Mouse (Mus musculus) left cerebral cortex, postnatal 10 days (tissue): ENCODE data around the gene C1ql4. TPM values are rescaled to one million over a fixed set of nuclear protein-coding genes. Genes with fewer than 3 reads are reported as not detected.

Experiments
- DNase-seq, 2 experiments: peaks; one replicate each; pipeline ENCODE4 v3.0.0; 2021 to 2022; ENCODE audit warnings: low spot score in 2 of 2, mixed read lengths in 1 of 2; ENCODE audit errors: extremely low spot score in 1 of 2
- intact Hi-C: fragments of 180-260 bp; cut with DNase I; formaldehyde crosslinking; loops from one replicate; pipeline ENCODE4 v1.15.1; 2025
- total RNA-seq, 2 experiments: library from RNA; stranded (reverse); gene quantifications; 2 replicates each; pipeline ENCODE4 v1.2.3; 2021

C1ql4 gene
- total RNA-seq, result not detected

DNA sequence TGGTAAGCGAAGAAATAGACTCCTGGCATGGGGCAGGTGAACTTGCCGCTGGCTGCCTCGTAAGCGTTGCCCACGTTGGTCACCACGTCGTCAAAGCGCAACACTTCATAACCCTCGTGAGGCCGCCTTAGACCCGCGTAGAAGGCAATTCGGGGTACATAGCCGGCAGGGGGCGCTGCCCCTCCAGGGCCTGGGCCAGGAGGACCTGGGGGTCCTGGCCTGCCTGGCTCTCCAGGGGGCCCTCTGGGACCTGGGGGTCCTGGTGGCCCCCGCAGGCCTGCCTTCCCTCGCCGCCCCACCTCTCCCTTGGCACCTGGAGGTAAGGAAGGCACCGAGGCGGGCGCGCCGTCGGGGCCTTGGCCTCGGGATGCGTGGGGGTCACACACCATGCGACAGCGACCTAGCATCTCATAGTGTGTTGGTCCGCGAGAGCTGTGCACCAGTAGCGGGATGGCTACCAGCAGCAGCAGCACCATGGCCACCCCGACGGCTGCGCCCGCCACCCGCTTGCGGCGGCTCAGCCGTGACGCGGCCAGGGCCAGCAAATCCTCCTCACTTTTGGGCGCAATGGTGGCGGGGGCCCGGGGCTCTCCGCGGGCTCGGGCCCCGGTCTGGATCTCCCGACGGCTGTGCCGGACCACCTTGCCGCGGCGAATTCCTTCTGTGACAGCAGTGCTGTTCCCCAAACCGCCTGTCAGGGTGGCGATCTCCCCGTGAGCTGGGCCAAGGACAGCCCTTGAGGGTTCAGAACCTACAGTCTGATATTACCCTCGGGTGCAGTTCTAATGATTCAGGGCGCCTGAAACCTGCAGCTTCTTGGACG is at the start of gene C1ql4:
C1ql4 (minus strand) TSS at position 565 of the 823 bp plus-strand sequence.
- no peak for DNase-seq
- intact Hi-C loops, result loop anchor here (5.0 kb wide), 1 partner anchor 110 kb away; no protein-coding TSS in a partner anchor

DNA sequence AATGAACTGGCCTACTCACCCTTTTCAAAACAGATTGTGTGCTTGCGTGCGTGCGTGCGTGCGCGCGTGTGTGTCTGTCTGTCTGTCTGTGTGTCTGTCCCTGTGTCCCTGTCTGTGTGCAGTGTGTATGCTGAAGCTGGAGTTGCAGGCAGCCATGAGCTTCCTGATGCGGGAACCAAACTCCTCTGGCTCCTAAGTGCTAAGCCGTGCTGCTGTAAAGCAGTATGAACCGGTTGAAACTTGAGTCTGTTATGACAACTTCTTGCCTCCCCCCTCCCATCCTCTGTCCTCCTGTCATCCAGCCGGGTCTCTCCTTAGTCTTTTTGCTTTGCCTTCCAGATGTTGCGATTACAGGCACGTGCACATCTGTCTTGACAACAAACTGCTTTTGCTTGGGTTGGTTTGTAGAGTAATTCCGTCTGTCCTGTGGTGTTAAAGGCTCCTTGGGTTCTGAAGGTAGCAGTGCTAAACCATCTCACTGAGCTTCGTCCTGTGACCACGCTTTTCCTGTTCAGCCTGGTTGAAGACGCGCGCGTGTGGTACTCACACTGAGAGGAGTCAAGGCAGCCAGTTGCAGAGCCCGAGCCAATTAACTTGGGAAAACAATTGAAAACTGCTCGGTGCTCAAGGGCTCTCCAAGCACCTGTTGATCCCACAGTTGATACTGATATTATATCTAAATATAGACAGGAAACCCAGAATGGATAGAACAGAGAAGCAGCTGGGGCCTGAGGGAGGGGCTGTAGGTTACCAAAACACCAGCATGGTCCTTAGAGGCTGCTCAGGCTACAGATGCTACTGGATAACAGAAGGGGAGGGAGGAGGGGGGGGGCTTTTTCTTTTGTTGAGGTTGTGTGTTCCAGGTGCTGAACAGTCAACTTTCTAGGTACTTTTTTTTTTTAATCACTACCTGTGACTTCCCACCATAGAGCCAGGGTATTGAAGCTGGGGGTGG is 42.6 kb upstream of the C1ql4 start:
- intact Hi-C loops, result no loop called here
- DNase-seq, result no peak

DNA sequence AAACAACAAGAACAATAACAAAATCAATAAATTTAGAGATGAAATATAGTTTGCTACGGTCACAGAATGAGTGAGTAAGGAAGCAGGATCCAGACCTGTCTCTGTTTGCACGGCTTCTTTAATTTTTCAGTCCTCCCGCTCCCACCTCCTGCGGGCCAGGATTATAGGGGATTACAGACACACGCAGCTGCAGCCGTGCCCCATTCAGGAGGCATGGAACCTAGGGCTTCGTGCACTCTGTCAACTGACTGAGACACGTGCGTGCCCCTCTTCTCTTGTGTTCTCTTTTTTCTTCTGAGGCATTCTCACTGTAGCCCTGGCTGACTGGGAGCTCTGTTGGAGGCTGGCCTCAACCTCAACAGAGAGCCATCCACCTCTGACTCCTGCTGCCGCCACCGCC is 41.8 kb upstream of the C1ql4 start:
- intact Hi-C loops, result no loop called here
- no peak for DNase-seq

DNA sequence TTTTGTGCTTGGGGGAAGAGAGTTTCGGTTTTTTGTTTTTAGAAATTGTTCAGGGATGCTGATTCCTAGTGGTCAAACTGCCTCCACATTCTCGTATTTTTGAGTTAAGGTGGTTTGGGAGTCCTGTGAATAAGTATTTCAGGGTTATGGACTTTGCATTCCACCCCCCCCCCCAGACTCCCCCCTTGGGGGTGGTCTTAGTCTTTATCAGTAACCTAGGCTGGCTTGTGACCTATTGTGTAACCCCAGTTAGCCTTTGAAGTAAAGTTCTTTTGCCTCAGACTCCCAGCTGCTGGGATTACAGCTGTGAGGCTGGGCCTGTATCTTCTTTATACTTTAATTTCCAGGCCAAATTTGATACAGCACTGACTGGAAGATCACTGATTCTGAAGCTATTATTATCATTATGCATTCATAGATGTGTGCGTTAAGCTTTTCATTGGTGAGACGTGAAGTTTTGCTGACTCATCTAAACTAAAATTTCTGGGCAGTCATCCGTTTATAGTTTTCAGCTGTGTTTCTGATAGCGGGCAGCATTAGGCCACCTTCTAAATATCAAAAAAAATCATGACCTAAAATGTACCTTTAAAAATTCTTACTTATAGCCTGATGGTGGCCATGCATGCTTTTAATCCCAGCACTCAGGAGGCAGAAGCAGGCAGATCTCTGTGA is 40.4 kb upstream of the C1ql4 start:
- intact Hi-C loops, result no loop called here
- DNase-seq, result no peak

DNA sequence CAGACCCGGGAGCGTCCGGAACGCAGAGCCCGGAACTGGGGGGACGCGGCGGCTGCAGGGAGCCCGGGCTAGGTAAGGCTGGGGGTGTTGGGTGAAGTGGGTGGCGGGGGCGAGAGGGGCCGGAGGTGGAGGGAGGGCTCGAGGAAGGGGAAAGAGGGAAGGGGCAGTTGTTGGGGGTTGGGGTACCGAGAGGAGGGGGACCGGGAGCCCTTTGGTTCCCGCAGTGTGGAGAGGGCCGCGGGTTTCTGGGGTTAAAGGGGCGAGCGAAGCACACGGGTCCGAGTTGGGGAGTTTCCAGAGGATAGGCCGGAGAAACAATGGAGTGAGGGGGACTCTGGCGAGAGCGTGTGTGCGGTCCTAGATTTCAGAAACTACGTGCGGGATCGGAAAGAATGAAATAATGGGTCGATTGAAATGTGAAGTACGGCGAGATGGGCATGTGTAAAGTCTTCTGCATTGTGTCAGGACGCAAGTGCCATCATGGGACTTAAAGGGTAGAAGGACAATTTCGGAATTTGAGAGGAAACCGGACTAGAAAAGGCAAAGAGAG is 39.3 kb upstream of the C1ql4 start:
- DNase-seq, result no peak
- intact Hi-C loops, result no loop called here

DNA sequence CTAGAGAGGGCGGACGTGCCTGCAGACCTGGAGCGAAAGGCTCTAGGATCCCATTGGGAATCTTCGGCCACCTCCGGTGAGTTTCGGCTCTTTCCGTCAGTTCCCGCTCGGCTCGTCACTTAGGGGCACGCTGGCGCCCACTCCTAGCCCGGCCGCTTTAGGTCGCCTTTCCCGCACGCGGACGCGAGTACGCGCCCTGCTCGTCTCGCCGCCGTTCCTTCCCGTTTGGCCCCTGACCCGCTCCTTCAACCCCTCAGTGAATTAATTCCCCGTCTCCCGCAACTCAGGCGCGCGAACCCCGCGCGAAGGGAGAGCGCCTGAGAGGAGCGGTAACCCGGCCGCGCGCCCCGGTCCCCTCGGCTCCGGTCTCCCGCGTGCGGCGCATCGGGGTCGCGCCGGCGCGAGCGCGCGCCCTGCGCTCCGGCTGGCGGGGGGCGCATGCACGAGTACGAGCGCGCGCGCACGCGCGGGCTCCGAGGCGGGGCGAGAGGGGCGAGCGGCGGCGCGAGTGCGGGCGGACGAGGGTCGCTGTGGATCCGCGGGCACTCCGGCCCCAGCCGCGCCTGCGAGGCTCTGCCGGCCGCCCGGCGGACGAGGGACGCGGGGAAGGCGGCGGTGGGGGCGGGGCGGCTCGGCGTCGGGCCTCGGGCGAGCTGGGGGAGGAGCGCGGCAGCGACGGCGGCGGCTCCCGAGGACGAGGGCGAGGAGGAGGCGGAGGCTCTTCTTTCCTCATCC is 38.6 kb upstream of the C1ql4 start:
- intact Hi-C loops, result no loop called here
- peak; percentile 83 to 90 for DNase-seq

DNA sequence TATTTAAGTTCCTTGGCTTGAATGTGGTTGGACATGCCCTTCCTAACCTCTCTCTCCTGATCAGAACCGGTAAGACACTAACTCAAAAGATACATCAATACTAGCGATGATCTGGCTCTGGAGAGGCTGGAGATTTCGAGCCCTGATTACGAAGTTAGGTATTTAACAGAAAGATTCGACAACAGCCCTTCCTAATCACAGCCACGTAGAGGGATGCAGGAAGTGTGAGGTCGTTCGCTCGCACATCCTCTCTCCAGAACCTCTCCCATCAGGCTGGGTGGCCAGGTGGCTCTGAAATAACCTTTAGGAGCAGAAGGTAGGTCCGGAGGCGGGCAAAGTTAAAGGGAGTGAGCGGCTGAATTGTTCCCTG is 38.1 kb upstream of the C1ql4 start, which contains the start of gene Spats2:
Spats2 (plus strand) TSS at position 206 of the 370 bp plus-strand sequence.
- DNase-seq, result no peak
- intact Hi-C loops, result no loop called here

DNA sequence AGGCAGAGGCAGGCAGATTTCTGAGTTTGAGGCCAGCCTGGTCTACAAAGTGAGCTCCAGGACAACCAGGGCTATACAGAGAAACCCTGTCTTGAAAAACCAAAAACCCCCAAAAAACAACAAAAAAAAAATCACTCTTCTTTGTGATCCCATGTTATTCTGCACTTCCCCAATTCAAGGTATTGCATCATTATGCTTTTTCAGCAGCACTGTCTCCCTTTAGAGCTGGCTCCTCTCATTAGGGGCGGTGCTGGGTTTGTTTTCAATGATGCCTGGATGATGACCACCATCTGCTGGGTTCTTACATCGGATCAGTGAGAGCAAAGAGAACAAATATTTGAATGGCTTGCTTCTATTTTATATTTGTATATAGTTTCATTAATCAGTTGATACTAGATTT is 35.0 kb upstream of the C1ql4 start:
- DNase-seq, result no peak
- intact Hi-C loops, result no loop called here

DNA sequence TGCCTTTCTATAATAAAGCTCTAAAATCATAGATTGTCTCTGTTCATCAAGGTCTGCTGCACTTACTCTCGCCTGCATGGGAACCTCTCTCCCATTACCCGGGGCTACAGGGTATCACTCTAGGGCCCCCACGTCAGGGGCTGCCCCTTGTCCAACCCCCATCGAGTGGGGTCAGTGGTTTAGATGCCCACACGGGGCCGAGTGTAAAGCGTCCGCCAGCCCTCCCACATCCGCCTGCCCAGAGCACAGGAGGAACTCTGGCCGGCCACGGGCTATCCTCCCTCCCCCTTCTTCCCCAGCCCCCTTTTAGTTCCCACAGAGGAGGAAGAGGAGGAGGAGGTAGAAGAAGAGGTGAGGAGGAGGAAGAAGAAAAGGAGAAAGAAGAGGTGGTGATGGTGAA is 33.2 kb upstream of the C1ql4 start:
- intact Hi-C loops, result no loop called here
- DNase-seq, result no peak

DNA sequence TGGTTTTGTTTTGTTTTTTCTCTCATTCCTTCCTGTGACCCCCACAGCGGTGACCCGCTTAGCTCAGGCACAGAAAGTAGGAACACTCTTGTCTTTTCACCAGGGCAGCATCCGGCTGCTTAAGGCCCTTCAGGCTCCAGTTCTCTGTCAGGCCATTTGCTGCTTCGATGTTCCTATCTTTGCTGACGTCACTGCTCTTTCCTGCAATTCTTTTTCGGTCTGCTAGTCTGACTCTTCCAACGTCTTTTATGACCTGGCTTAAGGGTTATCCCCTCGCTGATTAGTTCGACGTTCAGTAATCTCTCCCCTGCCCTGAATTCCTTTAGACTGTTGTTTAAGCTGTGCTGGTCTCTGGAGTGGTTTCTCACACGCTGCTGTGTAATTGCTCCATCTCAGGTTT is 28.9 kb upstream of the C1ql4 start:
- intact Hi-C loops, result no loop called here
- DNase-seq, result no peak

DNA sequence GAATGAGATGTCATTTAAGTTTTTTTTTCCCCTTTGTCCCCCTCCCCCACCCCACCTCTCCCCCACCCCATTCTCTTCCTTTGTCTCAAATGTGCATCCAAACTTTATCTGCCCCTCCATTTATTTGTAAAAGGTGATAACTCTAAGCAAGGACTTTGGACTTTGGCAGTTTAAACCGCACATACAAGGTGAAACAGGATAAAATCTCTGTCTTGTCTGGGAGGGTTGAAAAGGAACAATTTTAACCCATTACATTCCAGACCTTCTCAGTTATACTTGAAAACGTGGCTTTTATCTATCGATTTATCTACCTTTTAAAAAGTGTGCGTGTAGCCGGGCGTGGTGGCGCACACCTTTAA is 27.4 kb upstream of the C1ql4 start:
- intact Hi-C loops, result no loop called here
- DNase-seq, result no peak

DNA sequence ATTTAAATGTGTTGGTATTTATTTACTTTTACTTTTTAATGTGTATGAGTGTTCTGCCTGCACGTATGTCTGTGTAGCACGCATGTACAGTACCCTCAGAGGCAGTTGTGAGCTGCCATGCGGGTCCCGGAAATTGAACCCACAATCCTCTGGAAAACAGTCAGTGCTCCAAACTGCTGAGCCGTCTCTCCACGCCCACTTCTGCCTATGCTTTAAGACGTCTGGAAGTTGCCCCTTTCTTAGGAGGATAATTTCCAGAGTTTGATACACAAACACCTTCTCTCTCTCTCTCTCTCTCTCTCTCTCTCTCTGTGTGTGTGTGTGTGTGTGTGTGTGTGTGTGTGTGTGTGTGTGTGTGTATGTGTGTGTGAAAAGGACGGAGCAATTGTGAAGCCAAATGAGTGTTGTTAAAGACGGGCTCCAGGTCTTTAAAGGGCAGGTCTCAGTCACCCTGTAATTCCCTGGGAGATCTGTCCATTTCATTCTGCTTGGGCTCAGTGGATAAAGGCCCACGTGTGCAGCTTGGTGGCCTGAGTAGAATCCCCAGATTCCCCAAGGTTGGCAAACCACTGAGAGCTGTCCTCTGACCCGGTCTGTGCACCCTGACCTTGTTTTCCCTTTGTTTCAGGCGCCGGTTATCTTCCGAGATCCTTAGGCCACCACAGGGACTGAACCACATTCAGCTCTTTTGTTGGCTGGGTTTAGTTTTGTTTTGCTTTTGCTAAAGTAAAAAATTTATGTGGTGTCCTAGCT is 26.9 kb upstream of the C1ql4 start:
- intact Hi-C loops, result no loop called here

DNA sequence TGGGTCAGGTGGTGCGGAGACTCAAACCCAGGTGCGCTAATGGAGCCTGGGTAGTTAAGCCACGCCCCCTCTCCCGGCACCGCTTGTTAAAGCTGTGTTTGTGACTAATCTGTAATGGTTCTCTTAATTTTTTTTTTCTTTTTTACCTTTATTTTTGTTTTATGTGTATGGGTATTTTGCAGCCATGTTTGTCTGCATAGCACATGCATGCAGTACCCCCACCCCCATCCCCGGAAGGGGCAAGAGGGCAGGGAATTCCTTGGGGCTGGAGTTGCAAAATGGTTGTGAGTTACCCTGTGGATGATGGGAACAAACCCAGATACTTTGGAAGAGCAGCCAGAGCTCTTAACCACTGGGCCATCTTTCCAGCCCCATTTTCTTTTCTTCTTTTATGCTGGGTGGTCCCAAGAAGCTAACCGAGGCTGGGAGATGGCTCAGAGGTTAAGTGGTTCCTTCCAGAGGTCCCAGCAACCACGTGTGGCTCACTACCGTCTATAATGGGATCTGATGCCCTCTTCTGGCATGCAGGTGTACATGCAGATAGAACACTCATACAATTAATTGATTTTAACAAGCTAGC is 25.9 kb upstream of the C1ql4 start:
- intact Hi-C loops, result no loop called here
- no peak for DNase-seq

More for the DNA sequence above, 26.9 kb upstream of the C1ql4 start:
- DNase-seq, result no peak

DNA sequence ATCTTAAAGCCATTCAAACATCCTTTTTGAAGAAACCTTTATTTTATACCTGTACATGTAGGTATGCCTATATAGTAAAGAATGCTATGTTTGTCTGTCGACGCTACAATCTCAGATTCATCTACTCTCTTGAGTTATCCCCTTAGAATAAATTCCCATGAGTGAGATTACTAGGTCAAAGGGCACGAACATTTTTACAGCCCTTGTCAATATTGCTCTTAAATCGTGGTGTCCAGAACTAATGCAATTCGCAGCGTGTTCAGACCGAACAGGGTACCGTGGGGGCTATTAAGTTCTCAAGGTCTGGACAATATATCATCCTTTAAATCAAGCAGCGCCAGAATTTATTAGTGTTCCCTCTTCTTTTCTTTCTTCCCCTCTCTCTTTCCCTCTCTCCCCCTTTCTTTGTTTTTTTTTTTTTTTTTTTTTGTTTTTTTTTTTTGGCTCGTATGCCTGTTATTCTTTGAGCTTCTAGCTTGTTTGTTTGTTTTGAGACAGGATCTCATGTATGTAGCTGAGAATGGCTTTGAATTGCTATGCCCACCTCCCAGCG is 25.3 kb upstream of the C1ql4 start:
- no peak for DNase-seq
- intact Hi-C loops, result no loop called here

DNA sequence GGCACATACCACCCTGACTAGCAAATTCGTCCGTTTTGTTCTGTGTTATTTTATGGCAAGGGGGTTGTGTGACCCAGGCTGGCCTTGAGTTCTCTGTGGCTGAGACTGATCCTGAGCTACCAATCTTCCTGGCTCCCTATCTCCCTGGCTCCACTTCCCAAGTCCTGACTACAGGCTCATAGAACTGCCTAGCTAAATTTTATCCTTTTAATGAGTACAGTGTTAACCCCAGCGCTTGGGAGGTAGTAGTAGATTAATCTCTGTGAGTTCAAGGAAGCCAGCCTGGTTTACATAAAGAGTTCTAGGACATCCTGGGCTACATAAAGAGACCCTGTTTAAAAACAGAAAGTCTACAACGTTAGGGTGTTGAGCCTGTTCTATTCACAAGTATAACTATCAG is 24.2 kb upstream of the C1ql4 start:
- intact Hi-C loops, result no loop called here
- DNase-seq, result no peak

DNA sequence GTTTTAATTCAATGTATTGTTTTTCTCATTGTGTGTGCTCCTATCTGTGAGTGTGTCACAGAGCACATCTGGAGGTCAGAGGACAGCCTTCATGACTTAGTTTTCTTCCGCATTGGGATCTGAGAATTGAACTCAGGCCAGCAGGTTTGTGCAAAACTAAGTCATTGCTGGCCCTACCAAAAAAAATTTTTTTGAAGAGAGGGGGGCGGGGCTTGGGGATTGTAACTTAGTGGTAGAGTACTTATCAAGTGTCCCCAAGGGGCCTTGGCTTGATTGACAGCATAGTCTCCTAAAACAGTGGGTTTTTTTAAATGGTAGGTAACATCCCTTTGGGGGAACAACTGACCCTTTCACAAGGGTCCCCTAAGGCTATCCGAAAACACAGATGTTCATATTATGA is 23.5 kb upstream of the C1ql4 start:
- DNase-seq, result no peak
- intact Hi-C loops, result no loop called here

DNA sequence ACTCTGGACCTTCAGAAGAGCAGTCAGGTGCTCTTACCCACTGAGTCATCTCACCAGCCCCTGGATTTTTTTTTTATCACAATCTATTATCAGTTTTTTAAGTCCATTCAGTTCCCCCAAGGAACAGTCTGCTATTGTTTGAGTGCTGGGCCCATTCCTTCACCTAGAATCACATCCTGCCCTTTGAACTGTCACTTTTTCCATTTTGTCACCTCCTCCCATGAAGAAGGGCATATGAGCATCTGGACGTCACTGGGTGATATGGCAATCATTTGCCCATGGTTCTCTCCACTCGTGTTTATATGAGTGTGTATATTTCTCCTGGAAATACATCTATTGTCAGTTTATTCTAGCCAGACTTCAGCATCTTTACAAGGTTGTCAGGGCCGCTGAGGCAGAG is 20.2 kb upstream of the C1ql4 start:
- intact Hi-C loops, result no loop called here
- DNase-seq, result no peak
